Mouse (Mus musculus): Measurements from ENCODE around the gene Cnot10. TPM values are rescaled to one million over a fixed set of nuclear protein-coding genes. Genes with fewer than 3 reads are reported as not detected.
A peak's percentile ranks its signal among the peaks of the same experiment; 100 is the strongest.

The Cnot10 gene
- total RNA-seq, 2 experiments from 2014 or later: 14.3 to 33.3 TPM

DNA sequence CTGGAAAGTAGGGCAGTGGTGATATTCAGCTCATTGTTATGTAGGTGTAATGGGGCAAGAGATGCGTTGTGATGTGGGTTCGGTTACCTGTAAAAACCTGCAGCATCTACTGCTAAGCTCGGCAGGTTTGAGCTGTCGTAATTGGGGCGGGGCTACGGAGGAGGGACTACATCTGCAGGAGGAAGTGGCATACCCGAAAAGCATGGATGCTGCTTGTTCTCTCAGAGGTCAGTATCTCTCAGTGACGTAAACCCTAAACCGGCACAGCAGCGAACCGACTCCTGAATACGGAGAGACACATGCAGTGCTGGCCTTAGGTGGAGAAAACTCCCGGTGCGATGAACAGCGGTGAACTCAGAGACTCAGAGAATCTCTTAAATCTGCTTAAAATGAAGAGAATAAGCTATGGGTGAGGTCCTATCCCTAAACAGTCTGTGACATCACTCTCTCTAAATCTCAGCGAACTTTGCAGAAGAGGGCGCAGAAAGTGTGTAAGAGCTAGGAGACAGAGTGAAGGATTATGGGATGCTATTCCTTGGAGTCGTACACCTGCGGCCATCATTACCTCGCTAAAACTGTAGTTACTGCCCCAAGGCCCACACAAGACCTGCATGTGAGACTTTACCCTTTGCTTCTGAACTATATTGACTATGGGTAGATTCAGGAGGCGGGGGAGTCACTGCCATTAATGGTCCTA is 11.1 kb upstream of the Cnot10 start:
- ATAC-seq (ENCODE audit: poor library complexity, severe bottlenecking): peak; percentile 90

DNA sequence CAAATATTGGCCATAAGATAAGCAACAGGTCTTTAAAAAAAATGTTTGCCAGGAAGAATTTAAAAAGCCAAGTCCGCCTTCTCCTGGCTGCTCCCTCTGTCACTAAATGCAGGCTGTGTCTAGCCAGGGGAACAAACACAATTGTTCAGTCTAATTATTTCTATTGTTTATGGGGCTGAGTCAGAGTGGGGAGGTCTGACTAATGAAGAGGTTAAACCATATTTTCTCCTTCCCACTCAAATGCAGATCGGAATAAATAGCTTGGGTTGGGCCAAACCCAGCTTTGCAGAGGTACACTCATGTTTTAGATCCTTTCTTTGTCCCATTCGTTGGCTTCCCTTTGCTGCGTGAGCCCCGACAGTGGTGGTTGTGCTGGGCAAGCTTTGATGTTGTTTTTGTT is 9.4 kb upstream of the Cnot10 start:
- no peak for ATAC-seq (ENCODE audit: poor library complexity, severe bottlenecking)

DNA sequence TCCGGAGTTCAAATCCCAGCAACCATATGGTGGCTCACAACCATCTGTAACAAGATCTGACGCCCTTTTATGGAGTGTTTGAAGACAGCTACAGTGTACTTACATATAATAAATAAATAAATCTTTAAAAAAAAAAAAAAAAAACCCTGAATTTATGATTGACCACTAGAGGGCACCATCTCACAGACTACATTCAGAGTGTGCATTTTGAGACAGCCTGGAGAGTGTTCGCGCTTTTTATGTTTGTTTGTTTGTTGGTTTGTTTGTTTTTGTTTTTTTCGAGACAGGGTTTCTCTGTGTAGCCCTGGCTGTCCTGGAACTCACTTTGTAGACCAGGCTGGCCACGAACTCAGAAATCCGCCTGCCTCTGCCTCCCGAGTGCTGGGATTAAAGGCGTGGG is 8.5 kb upstream of the Cnot10 start:
- peak; percentile 56; the same call in 1 of the 2 replicates for ATAC-seq (ENCODE audit: poor library complexity, severe bottlenecking)

DNA sequence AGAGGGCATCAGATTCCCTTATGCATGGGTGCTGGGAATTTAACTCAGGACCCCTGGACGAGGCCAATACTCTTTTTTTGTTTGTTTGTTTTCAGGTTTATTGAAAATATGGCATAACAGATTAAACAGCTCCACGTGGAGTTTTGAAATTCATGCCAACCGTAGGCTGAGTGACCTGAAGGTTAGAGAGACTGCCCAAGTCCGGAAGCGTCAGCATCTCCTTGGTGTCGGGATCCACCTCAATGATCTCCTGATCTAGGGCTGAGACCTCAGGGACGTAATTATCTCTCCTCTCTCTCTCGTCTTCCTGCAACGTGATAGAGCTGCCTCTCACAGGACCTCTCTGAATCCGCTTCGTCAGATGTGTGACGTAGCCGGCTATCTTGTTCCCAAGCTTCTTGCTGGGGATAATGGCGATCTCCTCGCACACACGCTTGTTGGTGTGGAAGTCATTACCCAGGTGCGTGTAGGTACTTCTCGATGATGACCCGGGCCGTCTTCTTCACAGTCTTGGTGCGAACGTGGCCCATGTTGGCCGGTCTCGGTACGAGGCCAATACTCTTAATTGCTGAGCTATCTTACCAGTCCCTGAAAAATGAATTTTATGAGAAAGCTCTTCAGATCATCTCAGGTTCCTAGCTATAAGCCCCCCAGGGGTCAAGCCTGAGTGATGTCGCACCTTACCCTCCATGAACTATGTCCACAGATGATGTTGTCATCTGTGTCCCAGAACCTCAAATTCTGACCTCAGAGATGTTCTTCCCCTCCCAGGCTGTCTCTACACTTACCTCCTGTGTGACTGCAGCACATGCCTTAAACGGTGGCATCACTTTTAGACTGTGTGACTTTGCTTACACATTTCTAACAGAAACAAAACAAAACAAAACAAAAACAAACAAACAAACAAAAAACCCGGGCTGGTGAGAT is 7.8 kb upstream of the Cnot10 start:
- no peak for ATAC-seq (ENCODE audit: poor library complexity, severe bottlenecking)

DNA sequence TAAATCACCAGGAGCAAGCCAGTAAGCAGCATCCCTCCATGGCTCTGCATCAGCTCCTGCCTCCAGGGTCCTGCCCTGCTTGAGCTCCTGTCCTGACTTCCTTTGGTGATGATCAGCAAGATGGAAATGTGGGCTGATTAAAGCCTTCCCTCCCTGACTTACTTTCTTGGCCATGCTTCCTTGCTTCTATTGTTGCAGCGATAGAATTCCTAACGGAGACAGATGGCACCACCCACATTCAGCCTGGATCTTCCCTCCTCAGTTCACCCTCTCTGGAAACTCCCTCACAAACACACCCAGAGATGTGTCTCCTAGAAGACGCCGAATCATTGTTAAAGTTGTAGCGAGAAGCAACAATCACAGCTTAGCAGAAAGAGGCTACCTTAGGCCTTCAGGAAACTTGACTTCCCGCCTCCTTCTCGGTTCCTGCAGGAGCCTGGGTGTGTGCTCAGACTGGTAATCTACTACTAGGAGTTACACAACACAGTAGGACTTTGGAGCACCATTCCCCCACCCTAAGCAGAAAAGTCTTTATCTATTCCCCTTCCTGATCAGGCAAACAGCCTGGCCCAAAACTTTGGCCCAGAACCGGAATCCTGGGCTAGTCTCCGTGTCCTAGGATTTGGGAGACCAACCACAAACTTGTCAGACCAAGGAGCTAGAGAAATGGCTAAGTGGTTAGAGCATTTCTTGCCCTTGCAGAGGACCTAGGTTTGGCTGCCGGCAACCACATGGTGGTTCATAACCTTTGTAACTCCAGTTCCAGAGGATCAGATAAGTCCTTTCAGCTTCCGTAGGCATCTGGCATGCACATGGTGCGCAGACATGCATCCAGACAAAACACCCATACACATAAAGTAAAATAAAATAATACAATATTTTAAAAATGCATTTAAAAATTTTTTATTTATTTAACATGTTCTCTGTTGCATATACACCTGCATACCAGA is 6.8 kb upstream of the Cnot10 start:
- ATAC-seq (ENCODE audit: poor library complexity, severe bottlenecking): no peak

DNA sequence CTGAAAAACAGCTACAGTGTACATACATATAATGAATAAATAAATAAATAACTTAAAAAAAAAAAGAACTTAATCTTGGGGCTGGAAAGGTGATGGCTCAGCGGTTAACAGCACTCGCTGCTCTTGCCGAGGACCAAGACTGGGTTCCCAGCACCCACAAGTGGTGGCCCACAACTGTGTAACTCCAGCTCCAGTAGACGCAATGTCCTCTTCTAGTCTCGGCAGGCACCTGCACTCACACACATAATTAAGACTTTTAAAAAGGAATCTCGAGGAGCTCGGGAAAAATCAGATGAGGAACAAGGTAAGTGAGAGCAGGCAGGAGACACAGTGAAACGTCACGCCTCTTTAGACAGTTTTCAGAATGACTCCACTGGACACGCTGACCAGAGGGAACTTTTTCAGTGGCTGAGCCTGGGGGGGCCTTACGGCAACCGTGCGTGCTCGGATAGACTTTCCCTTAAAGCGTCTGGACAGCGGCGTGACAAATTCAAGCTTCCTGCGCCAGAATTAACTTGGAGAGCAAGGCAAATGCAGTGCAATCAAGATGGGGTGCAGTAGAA is 717 bp downstream of the Cnot10 start:
- 0 out of 2 replicates have a peak, but pooled peaks have one; percentile 2 for ATAC-seq (ENCODE audit: poor library complexity, severe bottlenecking)

DNA sequence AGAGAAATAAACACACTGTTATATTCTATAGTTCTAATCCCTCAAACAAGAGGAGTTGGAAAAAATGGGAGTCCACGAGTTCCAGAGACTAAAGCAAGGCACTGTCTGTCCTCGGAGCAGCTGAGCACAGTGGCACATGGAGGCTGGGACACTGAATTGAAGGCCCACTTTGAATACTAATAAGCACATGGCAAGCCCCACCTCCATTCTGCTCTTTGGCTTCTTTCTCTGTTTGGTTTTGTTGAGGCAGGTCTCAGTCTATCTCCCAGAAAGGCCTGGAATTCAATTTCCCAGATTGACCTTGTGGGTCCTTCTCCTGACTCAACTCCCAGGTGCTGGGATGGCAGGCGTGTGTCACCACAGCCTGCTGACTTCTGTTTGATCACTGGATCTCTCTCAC is 3.2 kb downstream of the Cnot10 start:
- ATAC-seq (ENCODE audit: poor library complexity, severe bottlenecking): no peak

DNA sequence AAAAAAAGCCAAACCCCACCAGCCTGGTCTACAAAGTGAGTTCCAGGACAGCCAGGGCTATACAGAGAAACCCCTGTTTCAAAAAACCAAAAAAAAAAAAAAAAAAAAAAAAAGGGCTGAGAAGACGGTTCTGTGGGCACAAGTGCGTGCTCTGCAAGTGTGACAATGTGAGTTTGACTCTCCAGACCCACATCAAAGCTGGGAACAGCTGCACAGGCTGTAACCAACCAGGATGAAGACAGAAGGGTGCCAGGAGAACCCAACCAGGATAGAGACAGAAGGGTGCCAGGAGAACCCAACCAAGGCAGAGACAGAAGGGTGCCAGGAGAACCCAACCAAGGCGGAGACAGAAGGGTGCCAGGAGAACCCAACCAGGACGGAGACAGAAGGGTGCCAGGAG is 3.8 kb downstream of the Cnot10 start:
- ATAC-seq (ENCODE audit: poor library complexity, severe bottlenecking): no peak

DNA sequence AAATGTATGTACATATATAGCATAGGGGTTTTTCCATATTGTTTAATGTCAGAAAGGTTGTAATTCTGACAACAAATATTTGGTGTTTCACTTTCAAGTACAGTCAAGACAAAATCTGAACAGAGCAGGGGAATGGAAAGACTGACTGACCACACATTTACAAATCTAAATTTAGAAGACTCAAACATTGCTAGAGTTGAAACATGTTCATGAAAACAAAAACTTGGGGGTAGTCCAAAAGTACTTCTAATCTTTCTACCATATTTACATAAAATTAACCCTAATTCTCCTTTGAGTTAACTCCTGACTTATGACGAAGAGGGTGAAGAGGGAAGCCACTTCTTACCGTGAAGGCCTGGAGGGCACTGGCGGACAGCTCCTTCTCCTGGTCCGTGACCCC is 7.7 kb downstream of the Cnot10 start:
- ATAC-seq (ENCODE audit: poor library complexity, severe bottlenecking): no peak

DNA sequence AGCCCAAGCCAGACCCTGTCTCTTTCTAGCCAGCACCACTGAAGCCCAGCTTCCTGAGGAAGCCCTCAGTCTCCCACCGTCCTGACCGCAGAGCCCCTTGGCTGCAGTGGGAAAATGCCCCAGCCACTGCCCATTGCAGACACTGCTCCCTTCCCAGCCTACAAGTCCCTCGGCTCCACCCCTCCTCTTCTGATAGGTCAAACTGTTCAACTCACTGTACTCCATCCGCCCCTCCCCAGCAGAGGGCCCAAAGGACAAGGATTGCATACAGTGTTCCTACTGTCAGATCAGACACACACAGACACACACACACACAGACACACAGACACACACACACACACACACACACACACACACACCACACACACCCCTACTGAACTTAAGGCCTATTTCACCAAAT is 13.3 kb downstream of the Cnot10 start:
- no peak for ATAC-seq (ENCODE audit: poor library complexity, severe bottlenecking)

DNA sequence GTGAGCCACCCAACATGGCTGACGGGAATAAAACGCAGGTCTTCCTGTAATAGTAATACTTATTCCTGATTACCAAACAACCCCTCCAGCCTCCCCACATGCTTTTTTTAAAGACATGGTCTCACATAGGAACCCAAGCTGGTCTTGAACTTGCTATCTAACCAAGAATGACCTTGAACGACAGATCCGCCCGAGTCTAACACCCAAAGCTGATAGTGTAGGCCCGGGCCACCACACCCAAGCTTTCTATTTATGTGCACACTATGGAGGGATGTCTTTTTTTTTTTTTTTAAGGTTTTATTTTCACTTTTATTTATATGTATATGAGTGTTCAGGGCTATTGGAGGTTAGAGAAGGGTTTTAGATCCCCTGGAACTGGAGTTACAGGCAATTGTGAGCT is 15.8 kb downstream of the Cnot10 start:
- ATAC-seq (ENCODE audit: poor library complexity, severe bottlenecking): no peak

DNA sequence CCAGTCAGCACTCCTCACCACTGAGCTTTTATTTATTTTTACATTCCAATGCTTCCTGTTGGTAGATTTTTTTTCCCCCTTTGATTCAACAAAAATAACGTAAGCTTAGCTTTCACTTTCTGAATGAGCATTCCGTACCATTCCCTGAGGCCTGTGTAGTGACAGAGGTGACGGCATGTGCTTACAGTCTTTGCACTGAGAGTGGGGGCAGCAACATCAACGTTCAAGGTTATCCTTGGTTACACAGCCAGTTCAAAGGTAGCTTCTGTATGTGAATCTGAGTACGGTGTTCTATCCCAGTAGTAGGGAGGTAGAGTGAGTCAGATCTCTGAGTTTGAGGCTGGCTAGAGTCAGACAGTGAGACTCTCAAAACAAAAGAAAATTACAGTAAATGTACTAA is 18.8 kb downstream of the Cnot10 start:
- ATAC-seq (ENCODE audit: poor library complexity, severe bottlenecking): no peak

DNA sequence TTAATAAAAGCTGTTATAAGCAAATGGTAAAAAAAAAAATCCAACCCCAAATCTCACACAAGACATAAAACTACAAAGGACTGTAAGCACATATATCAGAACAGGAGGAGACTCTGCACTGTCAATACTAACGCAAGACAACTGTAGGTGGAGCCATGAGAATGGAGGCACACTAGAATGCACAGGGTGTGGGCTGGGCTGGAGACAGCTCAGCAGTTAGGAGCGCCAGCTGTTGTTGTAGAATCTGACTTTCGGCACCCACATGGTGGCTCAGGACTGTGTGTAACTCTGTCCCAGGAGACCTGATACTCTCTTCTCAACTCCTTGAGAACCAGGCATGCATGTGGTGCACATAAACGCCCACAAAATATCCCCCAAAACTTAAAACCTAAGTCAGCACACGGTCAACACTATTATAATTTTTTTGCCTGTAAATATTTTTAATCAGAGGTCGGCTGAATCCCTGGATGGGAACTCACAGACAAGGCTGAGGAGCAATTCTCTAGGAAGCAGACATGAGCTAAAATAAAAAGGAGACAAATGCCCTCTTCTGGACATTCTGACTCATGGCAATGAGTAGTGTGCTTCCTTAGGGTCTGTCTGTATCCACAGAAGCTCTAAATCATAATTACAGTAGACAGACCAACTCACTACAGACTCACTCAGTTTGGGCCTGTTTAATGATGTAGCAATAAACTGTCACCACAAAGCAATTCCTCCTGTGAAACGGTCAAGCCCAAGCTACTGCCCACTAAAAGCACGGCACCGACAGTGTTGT is 25.6 kb downstream of the Cnot10 start:
- ATAC-seq (ENCODE audit: poor library complexity, severe bottlenecking): no peak

DNA sequence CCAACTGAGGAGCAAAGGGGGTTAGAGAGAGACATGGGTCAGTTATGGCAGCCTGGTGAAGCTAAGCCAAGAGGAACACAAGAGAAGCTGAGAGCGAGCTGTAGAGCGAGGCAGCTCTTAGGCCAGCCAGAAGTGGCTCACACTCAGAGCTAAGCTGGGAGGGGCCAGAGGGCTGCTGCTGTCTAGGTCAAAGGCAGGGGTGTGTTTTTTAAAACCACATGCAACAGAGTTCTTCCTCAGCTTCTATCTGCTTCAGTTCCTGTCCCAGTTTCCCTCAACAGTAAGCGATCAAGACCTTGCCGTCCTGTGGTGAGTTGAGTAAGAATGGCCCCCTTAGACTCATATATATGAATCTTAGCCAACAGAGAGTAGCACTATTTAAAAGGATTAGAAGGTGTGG is 27.0 kb downstream of the Cnot10 start:
- peak; percentile 54 for ATAC-seq (ENCODE audit: poor library complexity, severe bottlenecking)

DNA sequence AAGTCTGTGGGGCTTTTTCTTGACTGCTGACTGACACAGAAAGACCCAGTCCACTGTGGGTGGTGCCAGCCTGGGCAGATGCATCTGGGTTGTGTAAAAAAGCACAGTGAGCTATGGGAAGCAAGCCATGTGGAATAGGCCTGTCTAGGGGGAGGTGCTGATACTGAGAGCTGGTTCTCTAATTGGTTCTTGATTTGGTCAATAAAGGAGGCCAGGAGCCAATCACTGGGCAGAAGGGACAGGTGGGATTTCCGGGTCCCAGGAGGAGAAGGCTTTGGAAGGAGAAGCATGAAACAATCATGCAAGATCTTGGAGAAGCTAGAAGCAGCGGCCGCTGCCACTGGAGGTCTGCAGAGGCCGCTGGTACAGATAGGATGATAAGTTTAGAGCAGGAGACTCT is 27.4 kb downstream of the Cnot10 start:
- ATAC-seq (ENCODE audit: poor library complexity, severe bottlenecking): no peak

DNA sequence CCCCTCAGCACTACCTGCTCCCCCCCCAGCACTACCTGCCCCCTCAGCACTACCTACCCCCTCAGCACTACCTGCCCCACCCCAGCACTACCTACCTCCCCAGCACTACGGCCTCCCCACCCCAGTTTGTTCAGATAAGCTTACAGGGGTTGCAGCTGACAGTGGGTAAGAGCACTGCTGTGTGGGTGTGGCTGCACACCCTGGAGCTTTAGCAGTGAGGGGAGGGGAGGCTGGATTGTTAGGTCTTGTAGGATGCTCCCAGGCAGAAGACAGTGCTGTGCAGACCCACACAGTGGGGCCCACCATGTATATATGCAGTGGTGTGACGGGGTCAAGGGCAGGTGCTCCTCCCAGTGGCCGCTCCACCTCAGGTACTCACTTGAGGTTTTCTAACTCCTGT is 29.7 kb downstream of the Cnot10 start:
- ATAC-seq (ENCODE audit: poor library complexity, severe bottlenecking): no peak

DNA sequence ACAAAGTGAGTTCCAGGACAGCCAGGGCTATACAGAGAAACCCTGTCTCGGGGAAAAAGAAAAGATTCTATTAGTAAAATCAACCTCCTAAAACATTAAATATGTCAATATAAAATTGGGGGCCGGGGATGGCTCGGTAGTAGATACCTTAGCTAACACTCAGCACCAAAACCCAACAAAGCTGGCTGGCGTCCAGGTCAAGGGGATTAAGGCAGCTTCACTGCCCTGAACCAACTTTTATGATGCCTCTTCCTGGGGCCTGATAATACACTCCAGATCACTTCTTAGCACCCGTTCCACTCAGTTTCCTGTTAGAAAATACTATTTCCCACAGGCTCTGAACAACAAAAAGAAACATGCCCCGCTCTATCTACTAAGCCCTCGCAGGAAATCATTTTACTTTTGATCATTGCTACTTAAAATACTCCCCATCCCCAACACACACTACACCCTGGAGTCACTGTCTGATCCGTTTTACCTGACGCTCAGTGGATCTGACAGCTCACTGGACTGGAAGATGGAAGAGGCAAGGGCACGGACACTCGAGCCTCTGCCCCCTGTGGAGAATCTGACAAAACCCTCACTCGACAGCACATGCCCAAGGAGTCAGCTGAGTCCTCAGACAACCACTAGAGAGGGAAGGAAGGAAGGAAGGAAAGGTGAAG is 36.0 kb downstream of the Cnot10 start:
- no peak for ATAC-seq (ENCODE audit: poor library complexity, severe bottlenecking)

DNA sequence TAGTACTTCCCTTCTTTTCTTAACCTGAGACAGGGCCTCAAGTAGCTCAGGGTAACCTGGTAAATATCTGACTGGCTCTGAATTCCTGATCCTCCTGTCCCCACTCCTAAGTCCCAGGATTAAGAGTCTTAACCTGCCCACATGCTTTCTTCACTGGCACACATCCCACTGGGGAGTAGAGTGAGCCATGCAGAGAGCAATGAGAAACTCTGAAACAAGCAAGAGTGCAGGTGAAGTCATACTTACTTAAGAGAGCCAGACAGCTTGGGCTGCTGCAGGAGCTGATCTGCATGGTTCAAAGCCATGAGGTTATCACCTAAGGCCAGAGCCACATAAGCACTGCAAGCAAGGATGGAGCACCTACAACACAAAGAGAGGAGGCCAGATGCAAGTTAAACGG is 38.9 kb downstream of the Cnot10 start:
- no peak for ATAC-seq (ENCODE audit: poor library complexity, severe bottlenecking)

DNA sequence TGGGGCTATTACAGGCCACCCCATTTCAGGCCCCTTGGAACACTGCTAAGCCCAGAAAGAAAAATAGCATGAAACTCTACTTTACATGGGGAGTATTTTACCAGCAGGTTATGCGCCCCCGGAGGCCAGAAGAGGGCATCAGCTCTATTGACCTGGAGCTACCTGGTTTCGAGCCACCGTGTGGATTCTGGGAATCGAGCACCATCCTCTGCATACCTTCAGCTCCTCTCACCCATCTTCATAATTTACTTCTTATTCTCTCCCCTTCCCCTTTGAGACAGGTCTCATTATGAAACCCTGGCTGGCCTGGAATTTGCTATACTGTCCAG is 55.0 kb downstream of the Cnot10 start:
- ATAC-seq (ENCODE audit: poor library complexity, severe bottlenecking): no peak
